Mouse (Mus musculus) thymus, adult 2 months (tissue): ENCODE measurements at regions not wholly inside any gene's neighbourhood (a gene's known extent, or its start where the extent isn't known, plus 50 kb on each side); places are given as distances from the start of the nearest gene placed in this dataset.

Experiments
- CTCF ChIP-seq: fragments of 200-500 bp; IDR thresholded peaks from 2 replicates; pipeline ENCODE4 v1.5.1; 2012; ENCODE audit warnings: mild to moderate bottlenecking, control low read depth, low read length, moderate library complexity, borderline replicate concordance; ENCODE audit not compliant: control insufficient read depth, poor library complexity, insufficient read depth; ENCODE audit errors: extremely low read depth
- POLR2A ChIP-seq: fragments of 200-500 bp; IDR thresholded peaks from 2 replicates; pipeline ENCODE4 v1.6.1; 2012; ENCODE audit warnings: mild to moderate bottlenecking, low read length, control low read depth, moderate library complexity; ENCODE audit not compliant: control insufficient read depth, poor library complexity, insufficient read depth; ENCODE audit errors: extremely low read depth

- TF ChIP-seq CTCF (no peak), POLR2A (no peak)
Measured at GRCm38 (mm10) chr11:113129975-113130374, 348.0 kb downstream of the Sox9 start.
